ENCODE assay signal across 11 mouse cellular contexts in genomic region chr7:120150257-120150656, GRCm38 (mm10). TPM values are rescaled to one million over a fixed set of nuclear protein-coding genes. Genes with fewer than 3 reads are reported as not detected.
A peak's percentile ranks its signal among the peaks of the same experiment; 100 is the strongest.
DNase-seq lines count a peak whose midpoint lies in the region; ATAC-seq and TF ChIP-seq lines count a peak whose summit lies in the region.
"Had no signal": no experiment of that assay in that cellular context is flagged by ENCODE, and none has a peak within 500 bp of the region (broad histone marks: within the 10 kb centered on the region; RNA-seq: fewer than 3 reads in every experiment).

No protein-coding gene starts in this region.

- H3K9me3 ChIP-seq in neural tube, embryonic 15.5 days (replicated peaks): no peaks in the 10 kb centered on the region
- H3K9me3 ChIP-seq: embryonic facial prominence, embryonic 15.5 days had no signal

- H3K27me3 ChIP-seq in neural tube, embryonic 15.5 days (replicated peaks): no peaks in the 10 kb centered on the region
- H3K27me3 ChIP-seq: embryonic facial prominence, embryonic 15.5 days had no signal

- no peak for TF ChIP-seq CTCF in lung, adult 2 months (IDR thresholded peaks at IDR 0.05; ENCODE audit: insufficient read depth, low read length)

- H3K36me3 ChIP-seq in neural tube, embryonic 15.5 days: no peaks in the 10 kb centered on the region
- H3K36me3 ChIP-seq: embryonic facial prominence, embryonic 15.5 days had no signal

- H3K27ac ChIP-seq in neural tube, embryonic 15.5 days (replicated peaks): no peak overlapping the region
- H3K27ac ChIP-seq: embryonic facial prominence, embryonic 15.5 days had no signal

- no peaks in the 10 kb centered on the region for H3K4me1 ChIP-seq in neural tube, embryonic 15.5 days
- no peaks in the 10 kb centered on the region for H3K4me1 ChIP-seq in lung, adult 2 months (ENCODE audit: control insufficient read depth, insufficient read depth, low read length)
- H3K4me1 ChIP-seq: embryonic facial prominence, embryonic 15.5 days had no signal

- H3K9ac ChIP-seq in neural tube, embryonic 15.5 days (replicated peaks): no peak overlapping the region
- H3K9ac ChIP-seq: embryonic facial prominence, embryonic 15.5 days had no signal

- no peak overlapping the region for H3K4me2 ChIP-seq in neural tube, embryonic 15.5 days
- H3K4me2 ChIP-seq: embryonic facial prominence, embryonic 15.5 days had no signal

- 19% methylated on average over 3 of the region's 3 CpGs for WGBS in neural tube, embryonic 15.5 days
- 45% methylated on average over 3 of the region's 3 CpGs for WGBS in lung, adult 2 months

- no peak for ATAC-seq in neural tube, embryonic 15.5 days (ENCODE audit: low FRiP score)
- ATAC-seq in monocyte, adult 5-6 weeks (replicated peaks; ENCODE audit: insufficient number of reproducible peaks, low FRiP score, low TSS enrichment, poor library complexity, severe bottlenecking): no peak

- no peak overlapping the region for H3K4me3 ChIP-seq in neural tube, embryonic 15.5 days (replicated peaks)
- no peak overlapping the region for H3K4me3 ChIP-seq in lung, adult 2 months (replicated peaks; ENCODE audit: extremely low read depth, low read depth, low read length)
- H3K4me3 ChIP-seq: embryonic facial prominence, embryonic 15.5 days had no signal

- DNase-seq in heart, adult 8-10 months (ENCODE audit: low spot score): peak; percentile 30
- DNase-seq in heart, postnatal 4 days: no peak
- DNase-seq in neural tube, embryonic 10.5 days (ENCODE audit: extremely low spot score, low spot score): peak; percentile 14
- peak; percentile 78 for DNase-seq in kidney, adult 9 months
- DNase-seq in ovary, postnatal 14 days (ENCODE audit: low spot score): no peak
- DNase-seq in lung, adult 2 months: no peak
- DNase-seq: midbrain, embryonic 14.5 days had no signal

- no peak for TF ChIP-seq POLR2A in lung, adult 2 months (IDR thresholded peaks at IDR 0.05; ENCODE audit: borderline replicate concordance, extremely low read depth, low read depth, low read length)

RNA-seq across cellular contexts. Expression of gene Zp2, which starts 5.2 kb away (rescaled TPM):
- total RNA-seq in heart, adult 8-10 months (2022): 1 to 10 TPM in 1 of 4 experiments, under 1 TPM in 3; 0.78 to 1.6 (median 0.83) TPM
- total RNA-seq in heart, postnatal 4 days (2021): under 1 TPM; 0.11 to 0.36 TPM
- polyA plus RNA-seq in neural tube, embryonic 15.5 days (2015; fragmentation: Nextera tagmentation; extraction: Ambion mirVana): 0.10 TPM in 1 of 2 replicates, not detected in the other
- not detected in 3 replicates for total RNA-seq in monocyte, adult 5-6 weeks (2017)
- polyA plus RNA-seq in lung, adult 2 months (2012; rRNA removed): 0.05 TPM in 1 of 2 replicates, not detected in the other
- polyA plus RNA-seq: heart, embryonic 16.5 days; midbrain, embryonic 14.5 days had no signal

RNA-seq across cellular contexts. Expression of gene Anks4b, which starts 23.4 kb away (rescaled TPM):
- total RNA-seq in heart, adult 8-10 months (2022): under 1 TPM; 0.05 to 0.13 (median 0.09) TPM
- total RNA-seq in heart, postnatal 4 days (2021): under 1 TPM; 0.11 to 0.12 TPM
- polyA plus RNA-seq in neural tube, embryonic 15.5 days (2015; fragmentation: Nextera tagmentation; extraction: Ambion mirVana): 0.32 TPM in 1 of 2 replicates, not detected in the other
- not detected in 3 replicates for total RNA-seq in monocyte, adult 5-6 weeks (2017)
- polyA plus RNA-seq in lung, adult 2 months (2012; rRNA removed): not detected in 2 replicates
- polyA plus RNA-seq: embryonic facial prominence, embryonic 15.5 days; midbrain, embryonic 14.5 days had no signal

RNA-seq across cellular contexts. Expression of gene Tmem159, which starts 48.1 kb away (rescaled TPM):
- total RNA-seq in heart, adult 8-10 months (2022): 10 to 100 TPM; 23.0 to 29.5 (median 27.1) TPM
- total RNA-seq in heart, postnatal 4 days (2021): 10 to 100 TPM; 15.5 to 16.8 TPM
- 15.2 and 18.3 TPM in 2 replicates for polyA plus RNA-seq in neural tube, embryonic 15.5 days (2015; fragmentation: Nextera tagmentation; extraction: Ambion mirVana)
- 5.2 to 20.5 TPM (median 11.3 TPM) in 3 replicates for total RNA-seq in monocyte, adult 5-6 weeks (2017)
- 47.3 and 57.3 TPM in 2 replicates for polyA plus RNA-seq in lung, adult 2 months (2012; rRNA removed)

RNA-seq across cellular contexts. Expression of gene Crym, which starts 51.7 kb away (rescaled TPM):
- under 1 TPM; 0.19 to 0.81 (median 0.44) TPM for total RNA-seq in heart, adult 8-10 months (2022)
- under 1 TPM; 0.45 to 0.63 TPM for total RNA-seq in heart, postnatal 4 days (2021)
- 9.0 and 9.9 TPM in 2 replicates for polyA plus RNA-seq in neural tube, embryonic 15.5 days (2015; fragmentation: Nextera tagmentation; extraction: Ambion mirVana)
- not detected in 3 replicates for total RNA-seq in monocyte, adult 5-6 weeks (2017)
- polyA plus RNA-seq in lung, adult 2 months (2012; rRNA removed): 4.7 and 5.2 TPM in 2 replicates

RNA-seq across cellular contexts. Expression of gene Abca14, which starts 53.5 kb away (rescaled TPM):
- not detected for total RNA-seq in heart, adult 8-10 months (2022)
- total RNA-seq in heart, postnatal 4 days (2021): under 1 TPM in 1 of 2 experiments, not detected in 1; 0.20 TPM
- polyA plus RNA-seq in neural tube, embryonic 15.5 days (2015; fragmentation: Nextera tagmentation; extraction: Ambion mirVana): not detected in 2 replicates
- total RNA-seq in monocyte, adult 5-6 weeks (2017): 1.4 TPM in 1 of 3 replicates, not detected in the others
- polyA plus RNA-seq in lung, adult 2 months (2012; rRNA removed): 0.14 TPM in 1 of 2 replicates, not detected in the other
- polyA plus RNA-seq: embryonic facial prominence, embryonic 15.5 days; heart, embryonic 16.5 days; midbrain, embryonic 14.5 days had no signal

Comparison
In these comparisons a context has a peak if more than half of its experiments do, and no peak if none do; other contexts are left out.
1. DNase-seq: peak in heart, adult 8-10 months (single experiment), neural tube, embryonic 10.5 days (single experiment) and kidney, adult 9 months (single experiment); none in heart, postnatal 4 days (single experiment), ovary, postnatal 14 days (single experiment) and lung, adult 2 months (single experiment).